Mouse (Mus musculus): ENCODE data around the gene Arl5c. TPM values are rescaled to one million over a fixed set of nuclear protein-coding genes. Genes with fewer than 3 reads are reported as not detected.

Arl5c gene
- polyA plus RNA-seq, 1 experiment from 2014 or later, result 6.2 TPM

Small RNAs within 50 kb of the gene (microRNA-seq; reads per million reads assigned to microRNA genes)
- gene Gm22461 (not detected), gene Gm27597 (not detected)

Other genes with a start within 250 kb of the Arl5c start
- gene Cwc25, start 229.6 kb downstream of the Arl5c start, polyA plus RNA-seq (2015; fragmentation: Nextera tagmentation; extraction: Ambion mirVana), result 16.1 and 18.5 TPM in 2 replicates
- 0.35 TPM in 1 of 2 replicates, not detected in the other for gene 1700001P01Rik, start 220.3 kb downstream of the Arl5c start, polyA plus RNA-seq (2015; fragmentation: Nextera tagmentation; extraction: Ambion mirVana)
- 495 and 578 TPM in 2 replicates for gene Rpl23, start 213.7 kb downstream of the Arl5c start, polyA plus RNA-seq (2015; fragmentation: Nextera tagmentation; extraction: Ambion mirVana)
- gene Lasp1, start 197.2 kb downstream of the Arl5c start, polyA plus RNA-seq (2015; fragmentation: Nextera tagmentation; extraction: Ambion mirVana), result 163 and 167 TPM in 2 replicates
- gene B230217C12Rik, start 155.4 kb downstream of the Arl5c start, polyA plus RNA-seq (2015; fragmentation: Nextera tagmentation; extraction: Ambion mirVana), result 3.1 and 3.4 TPM in 2 replicates
- gene Fbxo47, start 112.0 kb downstream of the Arl5c start, polyA plus RNA-seq (2015; fragmentation: Nextera tagmentation; extraction: Ambion mirVana), result 0.36 and 0.65 TPM in 2 replicates
- 1.4 and 1.6 TPM in 2 replicates for gene Plxdc1, start 9.7 kb downstream of the Arl5c start, polyA plus RNA-seq (2015; fragmentation: Nextera tagmentation; extraction: Ambion mirVana)
- gene Cacnb1, start 26.9 kb upstream of the Arl5c start, polyA plus RNA-seq (2015; fragmentation: Nextera tagmentation; extraction: Ambion mirVana), result 6.4 and 6.7 TPM in 2 replicates
- 999 and 1,043 TPM in 2 replicates for gene Rpl19, start 30.5 kb upstream of the Arl5c start, polyA plus RNA-seq (2015; fragmentation: Nextera tagmentation; extraction: Ambion mirVana)
- 0.11 and 0.29 TPM in 2 replicates for gene Stac2, start 57.3 kb upstream of the Arl5c start, polyA plus RNA-seq (2015; fragmentation: Nextera tagmentation; extraction: Ambion mirVana)
- 13.9 and 17.0 TPM in 2 replicates for gene Fbxl20, start 154.2 kb upstream of the Arl5c start, polyA plus RNA-seq (2015; fragmentation: Nextera tagmentation; extraction: Ambion mirVana)
- gene Med1, start 197.1 kb upstream of the Arl5c start, polyA plus RNA-seq (2015; fragmentation: Nextera tagmentation; extraction: Ambion mirVana), result 58.1 and 59.2 TPM in 2 replicates
- 8.5 and 8.8 TPM in 2 replicates for gene Cdk12, start 206.9 kb upstream of the Arl5c start, polyA plus RNA-seq (2015; fragmentation: Nextera tagmentation; extraction: Ambion mirVana)